Mouse (Mus musculus) adrenal gland, adult 18-20 months (tissue): ENCODE measurements around the gene Usp48. TPM values are rescaled to one million over a fixed set of nuclear protein-coding genes. Genes with fewer than 3 reads are reported as not detected.
A peak's percentile ranks its signal among the peaks of the same experiment; 100 is the strongest.

Experiments used
- DNase-seq, 2 experiments: peaks; one replicate each; pipeline ENCODE4 v3.0.0; 2021 to 2022; ENCODE audit warnings: low spot score in 2 of 2
- total RNA-seq, 2 experiments: library from RNA; stranded (reverse); gene quantifications; 1 replicate in 1 of 2; 2 replicates in 1 of 2; pipeline ENCODE4 v1.2.3; 2021

Gene Usp48
- total RNA-seq, 2 experiments from 2014 or later = 92.3 to 111 TPM

GRCm38 (mm10) chr4:137681408-137682104 is 88.0 kb downstream of the Usp48 start:
- DNase-seq = peak in 1 of 2 experiments; percentile 40

GRCm38 (mm10) chr4:137682961-137683453 is 89.5 kb downstream of the Usp48 start:
- DNase-seq = peak; percentile 58 to 59

- DNase-seq = no peak
Measured at GRCm38 (mm10) chr4:137684830-137685343, 91.3 kb downstream of the Usp48 start.

- DNase-seq = no peak
Measured at GRCm38 (mm10) chr4:137686303-137686702, 92.7 kb downstream of the Usp48 start.

GRCm38 (mm10) chr4:137687234-137687825 is 93.8 kb downstream of the Usp48 start:
- no peak for DNase-seq

- no peak for DNase-seq
Measured at GRCm38 (mm10) chr4:137692107-137692902, 98.8 kb downstream of the Usp48 start.

GRCm38 (mm10) chr4:137695300-137695699 is 101.7 kb downstream of the Usp48 start:
- DNase-seq = no peak

GRCm38 (mm10) chr4:137695900-137696299 is 102.3 kb downstream of the Usp48 start:
- DNase-seq = no peak

- no peak for DNase-seq
Measured at GRCm38 (mm10) chr4:137697156-137697885, 103.8 kb downstream of the Usp48 start.

- DNase-seq = no peak
Measured at GRCm38 (mm10) chr4:137698076-137698985, 104.8 kb downstream of the Usp48 start.

GRCm38 (mm10) chr4:137699264-137700211 is 106.0 kb downstream of the Usp48 start:
- DNase-seq = no peak

- DNase-seq = no peak
Measured at GRCm38 (mm10) chr4:137700960-137701359, 107.4 kb downstream of the Usp48 start.

- DNase-seq = no peak
Measured at GRCm38 (mm10) chr4:137703077-137703476, 109.5 kb downstream of the Usp48 start.

- no peak for DNase-seq
Measured at GRCm38 (mm10) chr4:137704561-137704960, 111.0 kb downstream of the Usp48 start.

GRCm38 (mm10) chr4:137705379-137705778 is 111.8 kb downstream of the Usp48 start:
- no peak for DNase-seq

GRCm38 (mm10) chr4:137706510-137706909 is 113.0 kb downstream of the Usp48 start:
- no peak for DNase-seq

- peak; percentile 92 to 95 for DNase-seq
Measured at GRCm38 (mm10) chr4:137707216-137707990, 113.8 kb downstream of the Usp48 start.
